Mouse (Mus musculus): ENCODE measurements around the gene Dct.
A peak's percentile ranks its signal among the peaks of the same experiment; 100 is the strongest.

The Dct gene

DNA sequence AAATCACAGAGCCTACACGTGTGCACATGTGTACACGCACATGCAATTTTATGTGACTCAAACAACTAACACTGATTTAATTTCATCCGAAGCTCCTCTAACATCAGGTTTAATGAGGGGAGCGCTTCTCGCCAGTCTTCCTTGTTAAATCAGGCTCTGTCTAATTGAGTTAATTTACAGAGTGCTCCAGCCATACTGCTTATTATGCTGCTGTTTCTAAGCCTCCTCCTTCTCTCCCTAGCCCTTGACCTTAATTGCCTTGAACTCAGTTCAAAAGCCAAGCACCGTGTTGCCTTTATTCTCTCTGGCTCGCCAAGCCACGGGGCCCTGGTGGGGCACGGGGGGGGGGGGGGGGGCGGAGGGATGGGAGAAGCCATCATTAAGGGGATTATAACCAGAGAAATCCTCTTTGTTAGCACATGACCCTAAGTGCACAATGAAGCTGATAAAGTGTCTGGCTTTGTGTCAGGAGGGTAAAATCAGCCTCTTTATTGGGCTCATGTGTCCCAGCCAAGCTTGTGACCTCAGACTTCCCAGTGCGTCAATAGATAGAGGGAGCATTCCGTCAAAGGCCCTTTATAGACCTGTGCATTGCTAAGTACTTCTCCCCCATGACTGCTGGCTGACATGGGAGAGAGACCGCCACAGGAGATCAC, at the start of gene Dct:
Gene Dct (minus strand): TSS at position 270 of the 656 bp plus-strand sequence.
- DNase-seq (ENCODE audit: low spot score in 2 of 2): no peak

DNA sequence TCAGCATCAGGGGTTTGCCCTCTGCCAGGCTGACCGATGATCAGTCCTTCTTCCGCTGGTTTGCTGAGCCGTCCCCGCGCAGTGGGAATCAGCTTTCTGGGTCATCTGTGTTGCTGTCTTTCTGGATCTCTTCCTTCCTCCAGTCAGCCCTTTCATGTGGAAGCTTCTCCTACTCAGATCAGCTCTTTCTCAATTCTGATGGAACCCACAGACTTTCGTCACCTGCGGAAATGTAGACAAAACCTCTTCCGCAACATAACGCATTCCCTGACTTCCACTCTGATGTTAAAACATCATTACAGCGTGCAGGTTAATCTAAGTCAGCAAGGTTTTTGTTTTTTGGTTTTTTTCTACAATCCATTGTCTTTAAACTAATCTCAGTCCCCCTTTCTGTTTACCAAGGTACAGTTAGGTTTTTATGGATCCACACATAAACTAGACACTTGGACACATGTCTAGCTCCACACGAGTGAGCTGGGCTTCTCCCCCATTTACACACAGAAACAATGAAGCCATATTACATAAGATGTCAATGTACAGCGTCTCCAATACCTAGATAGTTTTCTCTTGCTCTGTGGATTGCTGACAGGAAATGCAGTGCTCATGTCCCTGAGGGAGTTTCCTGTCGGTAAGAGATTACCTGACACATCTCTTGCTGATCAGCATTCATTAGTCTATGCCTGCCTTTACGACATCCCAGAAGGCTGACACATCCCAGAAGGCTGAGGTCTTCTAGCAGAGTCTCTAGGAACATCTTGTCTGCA, 49.4 kb upstream of the Dct start:
- no peak for DNase-seq (ENCODE audit: low spot score in 2 of 2)

DNA sequence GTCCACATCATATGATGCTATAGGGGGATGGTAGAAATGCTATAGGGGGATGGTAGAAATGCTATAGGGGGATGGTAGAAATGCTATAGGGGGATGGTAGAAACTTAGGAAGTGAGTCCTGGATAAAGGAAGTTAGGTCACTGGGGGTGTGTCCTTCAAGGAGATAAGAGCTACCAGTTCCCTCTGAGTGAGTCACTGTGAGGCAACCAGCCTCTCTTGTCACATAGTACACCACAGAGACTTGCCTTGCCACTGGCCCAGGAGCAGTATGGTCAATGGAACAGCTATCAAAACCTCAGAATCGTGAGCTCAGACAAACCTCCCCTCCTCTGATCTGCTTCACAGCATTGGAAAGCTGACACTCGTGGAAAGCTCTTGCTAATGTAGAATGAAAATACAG, 46.2 kb upstream of the Dct start:
- DNase-seq (ENCODE audit: low spot score in 2 of 2): no peak

DNA sequence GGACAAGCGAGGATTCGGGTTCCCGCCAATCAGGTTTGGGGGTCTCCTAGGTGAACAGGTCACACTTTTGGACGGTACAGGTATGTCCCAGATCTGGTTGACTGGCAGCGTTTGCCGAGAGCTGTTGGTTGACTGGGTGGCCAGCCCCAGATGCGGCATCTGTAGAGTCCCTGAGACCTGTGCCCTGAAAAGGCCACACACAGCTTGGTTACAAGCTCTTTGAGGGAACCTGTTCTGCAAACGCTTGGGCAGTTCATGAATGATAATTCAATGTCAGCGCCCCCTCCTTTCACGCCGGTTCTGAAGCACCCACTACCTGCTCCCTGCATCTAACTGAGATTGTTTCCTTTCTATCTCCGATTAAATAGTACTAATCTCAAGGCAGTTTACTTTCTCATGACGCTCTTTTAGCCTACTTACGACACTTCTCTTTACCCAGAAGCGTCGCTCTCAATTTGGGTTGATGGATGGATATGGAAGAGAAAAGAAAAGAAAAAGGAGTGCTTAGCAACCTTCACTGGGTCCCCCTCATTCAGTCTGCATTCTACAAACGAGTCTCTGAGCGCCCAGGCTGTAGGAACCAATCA, 37.9 kb upstream of the Dct start:
- DNase-seq (ENCODE audit: low spot score in 2 of 2): no peak

DNA sequence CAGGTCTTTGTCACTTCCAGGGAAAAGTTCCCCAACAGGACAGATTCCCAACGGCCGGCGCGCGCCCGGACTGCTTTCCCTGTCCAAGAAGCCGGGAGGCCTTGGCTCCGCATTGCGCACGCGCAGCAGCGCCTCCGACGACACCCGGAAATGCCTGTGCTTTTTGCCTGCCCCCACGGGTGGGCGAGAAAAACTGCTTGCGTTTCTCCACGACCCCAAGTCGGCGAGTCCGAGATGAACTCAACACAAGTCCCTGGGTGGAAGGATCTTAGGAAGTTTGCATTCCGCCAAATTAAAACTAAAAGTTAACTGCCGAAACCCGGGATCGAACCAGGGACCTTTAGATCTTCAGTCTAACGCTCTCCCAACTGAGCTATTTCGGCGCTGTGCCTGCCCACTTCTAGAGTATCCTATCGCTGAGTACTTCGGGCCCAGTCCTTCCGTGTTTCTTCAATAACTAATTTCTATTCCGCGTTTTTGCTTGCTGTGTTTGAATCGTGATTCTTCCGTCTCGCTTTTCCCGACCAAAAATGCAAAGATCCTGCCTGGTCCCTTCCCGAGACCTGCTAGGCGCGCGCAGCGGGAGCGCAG, 37.3 kb upstream of the Dct start:
- DNase-seq (ENCODE audit: low spot score in 2 of 2): peak; percentile 85 to 89

DNA sequence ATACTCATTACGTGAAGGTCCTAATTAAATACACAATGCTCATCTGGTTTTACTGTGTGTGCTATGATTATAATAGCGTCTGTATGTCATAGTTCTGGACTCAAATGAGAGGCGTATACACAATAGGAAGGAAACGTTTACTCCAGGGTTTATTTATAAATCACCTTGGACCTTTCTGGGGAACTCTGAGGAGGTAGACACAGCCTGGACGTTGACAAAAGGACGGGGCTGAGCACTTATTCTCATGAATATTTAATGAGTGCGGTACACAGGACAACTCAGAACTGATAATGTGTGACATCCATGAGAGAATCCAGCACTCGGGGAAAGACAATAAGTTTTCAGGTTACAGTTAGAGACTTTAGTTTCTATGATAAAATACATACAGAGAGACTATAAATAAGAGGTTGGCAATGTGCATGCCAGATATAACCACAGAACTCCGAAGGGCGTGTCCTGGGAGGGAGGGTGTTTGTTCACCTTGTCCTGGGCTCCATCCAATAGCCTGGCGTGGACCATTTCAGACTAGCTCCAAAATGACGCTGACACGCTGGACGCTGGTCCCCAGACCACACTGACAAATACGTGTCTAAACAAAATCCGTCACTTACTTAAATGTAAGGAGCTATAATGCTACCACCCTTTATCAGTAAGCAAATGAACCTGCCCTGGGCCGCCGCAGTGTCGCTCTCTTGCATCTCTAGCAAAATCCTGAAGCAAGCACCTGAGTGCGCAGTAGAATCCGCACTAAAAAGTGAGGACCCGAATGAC, 36.6 kb upstream of the Dct start:
- DNase-seq (ENCODE audit: low spot score in 2 of 2): no peak

DNA sequence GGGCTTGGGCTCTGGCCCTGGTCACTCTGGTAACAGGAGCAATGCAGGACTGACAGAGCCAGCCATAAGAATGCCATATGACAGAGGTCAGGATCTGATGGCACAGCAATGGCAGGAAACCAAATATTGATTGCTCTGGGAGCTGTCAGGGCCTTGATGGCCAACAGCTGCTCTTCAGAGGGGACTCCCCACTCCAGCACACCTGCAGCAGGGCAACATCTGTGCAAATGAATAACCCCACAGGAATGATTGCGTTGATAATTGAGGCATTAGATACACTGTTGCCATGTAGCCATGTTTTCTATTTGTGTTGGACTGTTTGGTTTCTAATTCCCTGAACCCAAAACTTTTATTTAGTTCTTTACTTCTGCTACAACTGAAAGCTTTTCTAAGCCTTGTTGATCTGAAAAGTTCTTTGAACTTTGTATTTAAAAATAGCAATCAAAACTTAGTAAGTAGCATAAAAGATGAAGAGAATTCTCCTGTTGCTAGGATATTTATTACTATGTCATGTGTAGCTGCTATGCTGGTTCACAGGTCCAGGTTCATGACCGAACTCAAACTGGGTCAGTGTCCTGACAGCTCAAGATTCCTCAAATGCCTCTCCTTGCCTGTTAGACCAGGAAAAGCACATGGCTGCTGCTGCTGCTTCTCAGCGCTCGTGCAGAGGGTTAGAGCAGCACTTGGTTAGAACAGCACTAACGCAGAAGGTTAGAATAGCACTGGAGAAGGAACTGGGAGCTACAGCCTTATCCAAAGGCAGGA, 34.4 kb upstream of the Dct start:
- no peak for DNase-seq (ENCODE audit: low spot score in 2 of 2)

DNA sequence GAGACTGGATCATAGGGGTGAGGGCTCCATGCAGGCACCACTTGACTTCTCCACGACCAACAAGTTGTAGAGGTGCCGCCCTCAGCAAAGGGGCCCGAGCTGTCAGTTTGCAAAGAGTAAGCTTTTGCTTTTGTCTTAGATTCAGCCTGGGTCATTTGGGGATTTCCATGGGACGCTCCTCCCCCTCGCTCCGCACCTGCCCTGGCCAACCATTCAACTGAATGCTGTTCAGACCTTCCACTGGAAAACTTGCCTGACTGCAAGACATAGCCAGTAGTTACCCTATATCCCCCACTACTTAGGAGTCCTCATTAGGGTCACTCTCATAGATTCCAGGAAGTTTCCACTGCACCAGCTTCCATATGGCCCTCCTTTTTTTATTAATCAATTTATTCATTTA, 31.8 kb upstream of the Dct start:
- no peak for DNase-seq (ENCODE audit: low spot score in 2 of 2)

DNA sequence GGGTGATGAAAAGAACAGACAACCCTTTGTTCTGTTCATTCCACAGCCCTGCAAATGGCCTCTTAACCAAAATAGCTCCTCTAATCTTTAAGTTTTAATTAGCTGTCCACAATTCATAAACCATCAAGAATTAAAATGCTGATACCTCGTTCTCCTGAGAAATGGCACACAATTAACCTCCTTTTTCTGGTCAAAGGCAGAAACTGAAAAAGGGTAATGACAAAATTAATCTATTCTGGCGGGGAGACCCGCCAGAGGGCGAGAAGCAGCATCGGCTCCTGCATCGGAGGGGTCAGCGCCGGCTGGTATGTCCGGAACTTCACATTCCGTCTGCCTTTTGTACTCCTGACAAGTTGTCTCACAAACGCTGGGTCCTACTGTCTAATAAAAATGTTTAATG, 28.6 kb upstream of the Dct start:
- DNase-seq (ENCODE audit: low spot score in 2 of 2): no peak

DNA sequence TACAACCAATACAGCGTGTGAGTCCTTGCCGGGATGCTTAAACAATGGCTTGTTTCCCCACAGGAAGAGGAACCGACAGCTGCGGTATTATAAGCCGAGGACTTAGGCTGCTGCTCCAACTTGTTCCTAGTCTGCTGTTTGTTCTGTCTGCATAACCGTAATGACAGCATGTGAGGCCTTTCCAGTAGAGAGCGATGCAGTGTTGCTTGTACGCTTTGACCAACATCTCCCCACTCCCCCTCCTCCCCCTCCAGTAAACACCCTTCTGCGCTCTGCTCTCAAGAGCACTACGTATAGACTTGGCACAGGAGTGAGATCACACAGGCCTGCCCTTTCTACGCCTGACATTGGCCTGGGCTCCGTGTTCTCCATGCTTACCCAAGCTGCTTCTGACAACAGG, 18.1 kb upstream of the Dct start:
- DNase-seq (ENCODE audit: low spot score in 2 of 2): no peak

DNA sequence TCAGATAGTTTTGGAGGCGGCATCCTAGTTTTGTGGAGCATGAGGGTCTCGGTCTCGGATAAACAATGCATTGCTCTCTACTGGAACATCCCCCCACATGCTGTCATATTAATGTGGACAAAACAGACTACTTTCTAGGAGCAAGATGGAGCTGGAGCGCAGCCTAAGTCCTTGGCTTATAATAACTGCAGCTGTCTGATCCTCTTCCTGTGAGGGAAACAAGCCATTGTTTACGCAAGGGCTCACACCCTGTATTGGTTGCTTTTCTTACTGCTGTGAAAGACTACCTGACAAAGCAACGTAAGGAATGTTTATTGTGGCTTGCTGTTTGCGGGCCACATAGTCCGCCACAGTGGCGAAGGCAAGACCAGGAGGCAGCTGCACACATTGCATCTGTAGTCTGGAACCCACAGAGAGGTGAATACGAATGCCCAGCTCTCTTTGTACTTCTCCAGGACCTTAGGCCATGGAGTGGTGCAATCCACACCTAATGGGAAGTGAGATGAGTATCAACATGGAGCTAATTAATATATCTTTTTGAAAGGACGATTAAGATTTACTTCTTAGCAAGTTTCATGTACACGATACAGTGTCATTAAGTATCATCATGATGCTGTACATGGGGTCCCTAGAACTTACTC, 17.5 kb upstream of the Dct start:
- DNase-seq (ENCODE audit: low spot score in 2 of 2): no peak

DNA sequence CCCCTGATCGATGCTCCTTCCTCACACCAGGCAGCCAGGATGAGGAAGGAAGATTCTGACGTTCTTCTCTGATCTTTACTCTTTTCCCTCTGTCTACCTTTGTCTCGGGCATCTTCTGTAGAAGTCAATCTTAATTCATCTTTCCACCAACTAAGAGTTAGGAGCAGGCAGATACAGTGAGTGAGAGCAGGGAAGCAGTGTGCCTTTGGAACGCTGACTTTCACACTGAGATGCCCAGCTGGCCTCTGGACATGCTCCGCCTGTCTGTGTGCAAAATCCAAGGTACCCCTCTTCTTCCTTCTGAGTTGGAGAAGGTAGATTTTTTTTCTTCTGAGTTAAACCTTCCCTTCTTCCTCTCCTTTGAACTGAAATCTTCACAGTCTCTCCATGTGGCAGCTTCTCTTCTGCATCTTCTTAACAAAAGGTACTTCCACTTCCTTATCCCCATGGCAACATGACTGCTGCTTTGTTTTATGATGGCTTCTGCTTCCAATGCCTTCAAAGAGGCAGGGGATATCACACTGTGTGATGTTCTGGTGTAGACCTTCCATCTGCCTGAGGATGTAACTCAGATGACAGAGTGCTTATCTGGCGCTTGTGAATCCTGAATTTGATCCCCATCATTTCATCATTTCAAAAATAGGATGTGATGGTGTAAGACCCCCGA, 9.9 kb upstream of the Dct start:
- DNase-seq (ENCODE audit: low spot score in 2 of 2): no peak

DNA sequence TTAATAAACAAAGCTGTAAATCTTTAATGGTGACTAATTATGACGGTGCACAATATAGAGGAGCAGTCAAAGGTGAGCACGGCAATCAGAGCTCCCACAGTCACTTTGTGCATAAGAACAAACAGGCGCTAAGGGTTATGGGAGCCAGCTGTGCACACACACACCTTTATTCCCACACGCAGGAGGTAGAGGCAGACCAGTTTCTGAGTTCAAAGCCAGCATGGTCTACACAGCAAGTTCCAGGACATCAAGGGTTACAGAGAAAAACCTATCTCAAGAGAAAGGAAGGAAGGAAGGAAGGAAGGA, 6.5 kb upstream of the Dct start:
- no peak for DNase-seq (ENCODE audit: low spot score in 2 of 2)

DNA sequence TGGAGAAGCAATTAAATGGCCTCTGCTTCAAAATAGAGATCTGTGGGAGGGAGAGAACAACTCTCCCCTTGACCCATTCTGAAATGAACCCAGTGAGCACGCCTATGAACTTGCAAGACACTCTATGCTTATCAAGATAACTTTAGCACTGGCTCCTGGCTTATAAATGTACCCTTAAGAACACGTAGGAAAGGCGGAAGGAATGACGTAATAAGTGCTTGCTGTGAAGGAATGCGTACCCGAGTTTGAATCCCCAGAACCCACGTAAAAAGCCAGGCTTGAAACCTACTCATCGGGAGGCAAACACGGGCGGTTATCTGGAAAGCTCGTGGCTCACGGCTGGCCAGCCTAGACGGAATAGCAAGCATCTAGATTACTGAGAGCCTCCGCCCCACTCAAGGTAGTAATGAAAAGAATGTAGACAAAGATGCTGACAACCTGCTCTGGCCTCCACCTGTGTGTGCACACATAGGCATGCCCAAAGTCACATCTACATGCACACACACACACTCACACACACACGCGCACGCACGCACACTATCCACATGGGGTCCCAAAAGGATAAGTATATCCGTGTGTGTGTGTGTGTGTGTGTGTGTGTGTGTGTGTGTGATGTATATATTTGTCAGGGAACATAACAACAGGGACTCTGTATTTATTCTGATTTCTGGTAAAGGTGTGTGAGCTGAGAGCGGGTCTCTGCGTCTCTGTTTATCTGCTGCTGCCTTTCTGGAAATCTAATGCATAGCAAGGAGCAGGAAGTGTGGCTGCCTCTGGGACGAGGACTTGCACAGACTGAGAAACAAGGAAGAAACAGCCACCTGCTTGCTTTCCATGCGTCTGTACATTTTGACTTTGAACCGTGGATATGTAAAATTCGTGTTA, 5.9 kb upstream of the Dct start:
- no peak for DNase-seq (ENCODE audit: low spot score in 2 of 2)

DNA sequence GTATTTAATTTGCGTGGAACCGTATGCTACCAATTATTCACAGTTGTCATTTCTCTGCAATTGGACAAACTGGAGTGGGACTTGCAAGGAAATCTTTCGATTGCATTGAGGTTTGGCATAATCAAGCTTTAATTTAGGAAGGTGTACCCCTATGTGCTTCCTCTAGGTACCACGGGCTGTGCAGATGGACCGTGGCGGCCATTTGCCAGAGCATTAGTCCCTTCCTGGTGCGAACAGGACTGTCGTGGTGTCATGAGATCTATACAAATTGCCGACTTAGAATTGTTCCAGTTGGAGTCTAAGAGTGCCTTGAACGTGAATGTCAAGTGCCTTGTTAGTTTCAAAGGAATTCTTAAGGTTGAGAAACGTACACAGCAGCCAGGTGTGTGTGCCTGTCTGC, 726 bp upstream of the Dct start:
- no peak for DNase-seq (ENCODE audit: low spot score in 2 of 2)

DNA sequence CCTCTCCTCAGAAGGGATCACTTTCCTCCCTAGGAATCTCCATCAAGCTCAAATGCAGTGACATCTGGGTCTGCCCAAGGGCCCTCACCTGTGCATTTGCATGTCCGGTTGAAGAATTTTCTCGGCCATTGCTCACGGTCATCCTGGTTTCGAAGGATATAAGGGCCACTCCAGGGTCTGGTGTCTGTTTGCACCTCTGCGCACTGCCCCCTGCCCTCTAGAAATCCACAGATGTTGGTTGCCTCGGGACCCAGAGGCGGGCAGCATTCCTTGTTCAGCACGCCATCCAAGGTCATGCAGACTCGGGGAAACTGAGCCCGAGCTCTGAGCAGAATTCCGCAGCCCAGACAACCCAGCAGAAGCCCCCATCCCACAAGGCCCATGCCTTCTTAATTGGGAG, 648 bp downstream of the Dct start:
- no peak for DNase-seq (ENCODE audit: low spot score in 2 of 2)

DNA sequence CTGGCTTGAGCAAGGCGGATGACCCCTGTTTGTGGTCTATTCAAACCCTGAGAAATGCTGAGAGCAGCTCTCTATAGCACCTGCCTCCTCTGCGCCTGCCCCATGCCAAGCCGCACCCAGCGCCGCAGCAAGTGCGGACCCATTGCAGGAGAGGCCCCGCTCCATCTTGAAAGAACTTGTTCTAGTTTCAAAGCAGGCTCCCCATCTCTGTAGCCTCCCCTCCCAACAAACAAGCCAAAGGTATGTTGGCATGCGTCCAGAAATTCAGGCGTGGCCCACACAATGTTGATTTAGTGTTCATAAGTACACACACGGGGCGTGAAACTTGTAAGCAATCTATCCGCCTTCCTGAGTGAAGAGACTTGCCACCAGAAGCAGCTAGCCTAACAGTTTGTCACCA, 1.1 kb downstream of the Dct start:
- no peak for DNase-seq (ENCODE audit: low spot score in 2 of 2)

DNA sequence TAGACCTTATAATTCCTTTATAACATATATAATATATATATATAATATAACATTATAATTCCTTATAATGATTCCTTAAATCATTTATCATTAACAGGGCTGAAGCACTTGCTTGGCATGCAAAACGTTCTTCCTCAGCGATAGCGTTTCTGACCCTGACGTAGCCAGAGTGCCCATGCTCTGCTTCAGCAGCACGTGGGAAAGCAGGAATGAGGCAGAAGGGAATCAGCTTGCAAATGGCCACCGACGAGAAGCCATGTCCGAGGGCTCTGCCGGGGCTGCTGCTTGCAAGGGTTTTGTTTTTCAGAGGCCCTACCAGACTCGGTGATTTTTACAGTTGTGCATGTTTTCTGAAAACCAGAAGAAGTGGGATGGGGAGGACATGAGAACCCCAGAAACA, 1.6 kb downstream of the Dct start:
- DNase-seq (ENCODE audit: low spot score in 2 of 2): no peak

DNA sequence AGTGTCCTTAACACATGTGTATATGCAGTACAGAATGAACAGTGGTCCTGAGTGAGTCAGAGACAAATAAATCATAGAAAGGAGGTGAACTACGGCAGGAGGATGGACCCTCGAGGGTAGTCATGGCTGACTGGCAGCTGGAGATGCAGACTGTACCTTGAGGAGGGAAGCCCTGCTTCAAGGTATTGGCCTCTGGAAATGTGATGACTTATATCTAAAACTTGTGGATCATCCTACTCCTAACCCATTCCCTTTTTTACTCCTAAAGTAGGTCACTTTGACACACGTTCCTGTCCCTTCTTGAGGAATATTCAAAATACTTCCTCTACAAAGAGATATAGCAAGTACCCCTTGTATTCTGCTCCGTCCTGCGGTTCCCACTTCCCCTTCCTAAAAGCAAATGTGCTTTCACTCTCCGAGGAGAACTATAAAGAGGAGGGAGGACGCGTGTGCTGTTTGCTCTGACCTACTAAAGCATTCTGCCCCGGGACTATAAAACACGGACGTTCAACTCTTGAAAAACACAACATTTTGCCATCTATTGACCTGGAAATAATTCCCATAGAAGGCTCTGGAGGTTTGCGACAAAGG, 2.3 kb downstream of the Dct start:
- no peak for DNase-seq (ENCODE audit: low spot score in 2 of 2)
